Mouse (Mus musculus) embryonic fibroblast, embryonic 13.5 days (primary cell): ENCODE measurements around the gene Tex48. TPM values are rescaled to one million over a fixed set of nuclear protein-coding genes. Genes with fewer than 3 reads are reported as not detected.

ENCODE experiments used
- H3K27ac ChIP-seq: 2 replicates; pipeline ENCODE4 v1.5.1; 2012; ENCODE audit warnings: low read length, control low read depth, inconsistent platforms; ENCODE audit not compliant: insufficient read depth
- H3K4me1 ChIP-seq: 2 replicates; pipeline ENCODE4 v1.6.1; 2011; ENCODE audit warnings: low read length; ENCODE audit not compliant: control insufficient read depth, insufficient read depth
- H3K4me3 ChIP-seq: 2 replicates; pipeline ENCODE4 v1.5.1; 2011; ENCODE audit warnings: mild to moderate bottlenecking, control low read depth, low read length; ENCODE audit not compliant: insufficient read depth
- CTCF ChIP-seq: IDR thresholded peaks from 2 replicates; pipeline ENCODE4 v1.5.1; 2011; ENCODE audit warnings: mild to moderate bottlenecking, control low read depth, low read length, moderate library complexity, borderline replicate concordance; ENCODE audit not compliant: insufficient read depth
- POLR2A ChIP-seq: IDR thresholded peaks from 2 replicates; pipeline ENCODE4 v1.6.1; 2011; ENCODE audit warnings: low read depth, mild to moderate bottlenecking, control low read depth, low read length, moderate library complexity
- polyA plus RNA-seq: library from polyadenylated mRNA; stranded (reverse); fragments of >200 nt; gene quantifications from 2 replicates; pipeline ENCODE4 v1.2.4, GENCODE M21; 2011; ENCODE audit warnings: low read depth; ENCODE audit not compliant: missing spikeins, insufficient read length

Tex48 gene
- polyA plus RNA-seq, 1 experiment: not detected

- Histone ChIP-seq H3K4me1 (0 out of 2 replicates have a peak, but pooled peaks cover 6% of the 10 kb centered on the region), H3K4me3 (0 out of 2 replicates have a peak overlapping the region, but pooled peaks have one; percentile 60), H3K27ac (0 out of 2 replicates have a peak overlapping the region, but pooled peaks have one; percentile 27)
- no peak for TF ChIP-seq CTCF
- TF ChIP-seq POLR2A: 0 out of 2 replicates have a peak, but pooled peaks have one; percentile 24
Observed at GRCm38 (mm10) chr4:63557124-63558059, 64.8 kb downstream of the Tex48 start.

Other genes starting within 250 kb of the Tex48 start
- 4.0 and 6.7 TPM in 2 replicates for gene Akna, start 219.1 kb downstream of the Tex48 start, polyA plus RNA-seq
- 6.1 and 7.5 TPM in 2 replicates for gene Whrn, start 126.4 kb downstream of the Tex48 start, polyA plus RNA-seq
- gene Atp6v1g1, start 77.7 kb downstream of the Tex48 start, polyA plus RNA-seq: 181 and 213 TPM in 2 replicates
- 4.8 and 5.2 TPM in 2 replicates for gene Tmem268, start 63.6 kb downstream of the Tex48 start, polyA plus RNA-seq
- not detected in 2 replicates for gene Gm11213, start 17.2 kb downstream of the Tex48 start, polyA plus RNA-seq
- not detected in 2 replicates for gene Gm11214, start 41.0 kb upstream of the Tex48 start, polyA plus RNA-seq
- gene Tnfsf15, start 122.7 kb upstream of the Tex48 start, polyA plus RNA-seq: 2.5 and 3.3 TPM in 2 replicates
- gene Tnfsf8, start 238.9 kb upstream of the Tex48 start, polyA plus RNA-seq: 0.25 and 0.90 TPM in 2 replicates